Mouse (Mus musculus): ENCODE results near the gene Trmt44.

DNA sequence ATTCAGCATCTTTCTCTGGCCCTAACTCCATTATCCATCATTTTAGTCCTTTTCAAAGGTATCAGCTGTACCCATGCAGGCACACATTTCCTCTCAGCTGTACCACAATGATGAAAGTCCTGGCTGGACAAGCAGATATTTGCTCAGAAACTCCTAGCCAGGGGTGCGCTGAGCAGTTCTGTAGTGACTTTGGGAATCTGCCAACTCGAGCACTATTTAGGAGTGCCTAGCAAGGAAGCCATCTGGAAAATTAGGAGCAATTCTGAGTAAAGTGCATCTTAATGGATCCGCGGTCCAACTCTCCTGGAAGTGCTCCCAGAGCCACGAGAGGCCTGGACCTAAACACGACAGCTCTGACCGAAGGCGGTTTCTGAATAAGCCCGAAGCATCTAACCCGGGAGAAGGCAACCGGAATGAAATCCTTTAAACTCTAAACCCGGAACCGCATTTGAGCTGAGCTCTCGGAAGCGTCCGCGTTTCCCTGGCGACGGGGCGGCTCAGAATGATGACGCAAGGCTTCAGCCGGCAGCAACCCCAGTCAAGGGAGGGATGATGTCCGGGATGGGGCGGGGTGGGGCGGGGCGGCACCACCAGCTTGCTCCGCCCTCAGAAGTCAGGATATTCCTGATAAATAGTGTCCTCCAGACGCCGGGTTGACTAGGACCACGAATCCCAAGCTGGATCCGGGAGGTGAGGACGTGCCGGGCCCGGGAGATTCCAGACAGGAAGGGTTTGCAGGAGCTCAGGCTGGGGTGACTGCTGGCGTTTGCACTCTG lies 7.8 kb upstream of the Trmt44 start, which contains the start of gene Acox3:
- TF ChIP-seq POLR2A (IDR thresholded peaks at IDR 0.05; ENCODE audit: extremely low read depth, insufficient read depth, low read length) (peak; percentile 38; the same call in 1 of the 2 replicates), CTCF (IDR thresholded peaks at IDR 0.05; ENCODE audit: low read depth, low read length) (no peak)
